Mouse (Mus musculus) lung, embryonic 15.5 days (tissue): Measurements from ENCODE around the gene Hoxa7. TPM values are rescaled to one million over a fixed set of nuclear protein-coding genes. Genes with fewer than 3 reads are reported as not detected.

Source experiments
- ATAC-seq: fragments of 200-750 bp; cut with Nextera tagmentation; 2 replicates; pipeline ENCODE4 v1.8.0; 2017; ENCODE audit warnings: moderate number of reproducible peaks, borderline replicate concordance; ENCODE audit not compliant: low FRiP score, low TSS enrichment; ENCODE audit errors: extremely low read depth
- H3K27ac ChIP-seq: fragments of 300-500 bp; sonication (generic); 2 replicates; pipeline ENCODE4 v1.5.1; 2015; ENCODE audit warnings: moderate library complexity, mild to moderate bottlenecking, inconsistent platforms
- H3K27me3 ChIP-seq: fragments of 300-500 bp; sonication (generic); 2 replicates; pipeline ENCODE4 v1.6.1; 2015; ENCODE audit warnings: inconsistent platforms
- H3K36me3 ChIP-seq: fragments of 300-500 bp; sonication (generic); 2 replicates; pipeline ENCODE4 v1.6.1; 2015; ENCODE audit warnings: inconsistent platforms
- H3K4me1 ChIP-seq: fragments of 300-500 bp; sonication (generic); 2 replicates; pipeline ENCODE4 v1.6.1; 2015; ENCODE audit warnings: inconsistent platforms
- H3K4me2 ChIP-seq: fragments of 300-500 bp; sonication (generic); 2 replicates; pipeline ENCODE4 v1.6.1; 2015; ENCODE audit warnings: inconsistent platforms, mild to moderate bottlenecking, moderate library complexity
- H3K4me3 ChIP-seq: fragments of 300-500 bp; sonication (generic); 2 replicates; pipeline ENCODE4 v1.5.1; 2015; ENCODE audit warnings: mild to moderate bottlenecking, inconsistent platforms
- H3K9ac ChIP-seq: fragments of 300-500 bp; sonication (generic); 2 replicates; pipeline ENCODE4 v1.6.1; 2015; ENCODE audit warnings: inconsistent platforms
- H3K9me3 ChIP-seq: fragments of 300-500 bp; sonication (generic); 2 replicates; pipeline ENCODE4 v1.6.1; 2016; ENCODE audit warnings: inconsistent platforms
- WGBS: fragments of 180-500 bp; shearing (Covaris S2); methylation state at CpG from one replicate; pipeline ENCODE4 v1.1.7; 2015; 5-methylcytosine and 5-hydroxymethylcytosine counted together
- polyA plus RNA-seq: library from polyadenylated mRNA; unstranded; fragments of >200 nt; fragmentation: Nextera tagmentation; extraction: Ambion mirVana; gene quantifications from 2 replicates; pipeline ENCODE4 v1.2.1, GENCODE M21; 2015

Hoxa7 gene
- polyA plus RNA-seq, 1 experiment from 2014 or later: 5.5 TPM

DNA sequence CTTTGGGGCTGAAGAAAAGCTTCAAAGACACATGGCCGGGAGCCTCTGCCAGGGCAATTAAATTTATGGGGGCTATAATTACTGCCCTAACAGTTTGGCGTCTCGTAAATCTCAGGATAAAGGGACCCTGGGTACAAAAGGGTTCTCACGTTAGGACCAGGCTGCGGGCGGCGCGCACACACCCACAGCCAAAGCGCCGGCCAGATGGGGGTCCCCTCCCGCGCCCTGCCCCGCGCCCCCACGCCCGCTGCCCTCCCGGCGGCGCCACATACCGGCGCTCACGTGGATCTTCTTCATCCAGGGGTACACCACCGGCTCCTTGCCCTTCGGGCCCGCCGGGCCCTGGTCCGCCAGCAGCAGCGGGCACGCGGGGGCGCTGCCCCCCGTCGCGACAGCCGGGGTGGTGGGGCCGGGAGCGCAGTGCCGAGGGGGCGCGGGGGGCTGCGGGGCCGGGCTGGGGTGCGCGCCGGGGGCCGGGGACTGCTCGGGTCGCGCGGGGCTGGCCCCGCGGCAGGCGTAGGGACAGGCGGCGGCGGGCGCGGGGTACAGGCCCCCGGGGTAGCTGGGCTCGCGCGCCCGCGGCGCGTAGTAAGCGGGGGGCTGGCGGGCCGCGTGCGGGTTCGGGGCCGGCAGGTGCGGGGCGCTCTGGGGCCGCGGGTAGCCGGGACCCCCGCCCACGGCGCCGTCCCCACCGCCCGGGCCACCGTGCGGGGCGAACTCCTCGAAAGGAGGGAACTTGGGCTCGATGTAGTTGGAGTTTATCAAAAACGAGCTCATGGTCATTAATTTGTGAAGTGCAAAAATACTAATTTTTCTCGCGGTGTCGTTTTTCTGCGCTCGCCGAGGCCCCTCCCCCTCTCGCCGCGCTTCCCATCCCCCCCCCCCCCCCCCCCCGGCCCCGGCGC is 30.5 kb downstream of the Hoxa7 start, which contains the start of gene Hoxa4:
Hoxa4 (minus strand) TSS at position 848 of the 905 bp plus-strand sequence.
- peaks cover 80% of the 10 kb centered on the region for H3K27me3 ChIP-seq
- H3K27ac ChIP-seq: peak within 1 kb of the TSS; percentile 97
- peak within 1 kb of the TSS; percentile 62 for H3K4me3 ChIP-seq
- no peak for ATAC-seq
- no peaks in the 10 kb centered on the region for H3K36me3 ChIP-seq
- H3K9ac ChIP-seq: peak within 1 kb of the TSS; percentile 87
- WGBS: 1% methylated on average over 79 of the region's 102 CpGs
- no peaks in the 10 kb centered on the region for H3K9me3 ChIP-seq
- H3K4me1 ChIP-seq: peaks cover 61% of the 10 kb centered on the region
- H3K4me2 ChIP-seq: peak within 1 kb of the TSS; percentile 55

DNA sequence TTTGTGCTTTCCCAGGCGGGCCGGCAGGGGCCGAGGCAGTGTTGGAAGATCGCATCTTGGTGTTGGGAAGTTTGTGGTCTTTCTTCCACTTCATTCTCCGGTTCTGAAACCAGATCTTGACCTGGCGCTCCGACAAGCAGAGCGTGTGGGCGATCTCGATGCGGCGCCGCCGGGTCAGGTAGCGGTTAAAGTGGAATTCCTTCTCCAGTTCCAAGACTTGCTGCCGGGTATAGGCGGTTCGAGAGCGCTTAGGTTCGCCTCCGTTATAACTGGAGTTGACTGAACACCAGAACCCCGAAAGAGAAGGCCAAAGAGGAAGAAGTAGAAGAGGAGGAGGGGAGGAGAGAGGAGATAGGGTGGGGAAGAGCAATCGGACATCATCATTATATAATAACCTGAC is 31.2 kb downstream of the Hoxa7 start:
- peak overlapping the region; percentile 62 for H3K4me3 ChIP-seq
- WGBS: 2% methylated on average over 23 of the region's 23 CpGs
- no peaks in the 10 kb centered on the region for H3K36me3 ChIP-seq
- peaks cover 82% of the 10 kb centered on the region for H3K27me3 ChIP-seq
- H3K9me3 ChIP-seq: no peaks in the 10 kb centered on the region
- H3K4me2 ChIP-seq: peak overlapping the region; percentile 55
- no peak for ATAC-seq
- H3K9ac ChIP-seq: peak overlapping the region; percentile 87
- H3K4me1 ChIP-seq: peaks cover 63% of the 10 kb centered on the region
- H3K27ac ChIP-seq: peak overlapping the region; percentile 97

DNA sequence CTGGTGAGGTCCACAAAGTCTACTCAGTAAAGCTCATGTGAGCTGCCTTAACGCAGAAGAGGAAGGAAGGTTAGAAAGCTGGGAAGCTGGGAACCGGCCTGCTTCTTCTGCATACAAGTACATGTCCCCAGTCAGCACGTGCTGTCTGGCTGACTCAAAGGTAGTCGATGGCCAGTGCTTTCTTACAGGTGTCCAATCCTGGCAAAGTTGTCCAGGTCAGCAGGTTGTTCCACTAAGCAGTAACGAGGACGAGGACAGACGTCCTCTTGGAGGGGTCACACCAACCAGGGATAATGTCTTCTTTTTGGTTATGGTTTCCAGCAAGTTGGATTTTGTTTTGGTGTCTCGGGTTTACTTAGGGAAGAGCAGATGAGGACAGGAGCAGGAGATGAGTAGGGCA is 31.7 kb downstream of the Hoxa7 start:
- ATAC-seq: no peak
- peak overlapping the region; percentile 97 for H3K27ac ChIP-seq
- 11% methylated on average over 8 of the region's 8 CpGs for WGBS

DNA sequence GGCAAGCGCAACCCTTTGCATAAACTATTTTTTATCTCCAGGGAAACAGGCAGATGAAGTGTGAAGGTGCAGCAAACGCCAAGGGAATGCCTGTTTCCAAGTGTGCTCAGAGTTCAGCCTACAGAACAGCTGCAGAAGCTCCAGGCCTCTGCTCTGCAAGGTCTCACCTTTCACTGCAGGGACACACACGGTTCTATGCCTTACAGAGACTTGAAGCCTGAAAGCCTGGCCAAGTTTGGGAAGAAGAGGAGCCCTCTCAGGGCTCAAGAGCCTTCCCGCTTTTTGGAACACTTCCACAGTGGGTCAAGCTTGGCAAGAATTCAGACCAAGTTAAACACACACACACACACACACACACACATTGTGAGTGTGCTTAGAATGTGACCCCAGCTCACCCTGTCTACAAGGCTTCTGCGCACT is 32.5 kb downstream of the Hoxa7 start:
- Histone ChIP-seq H3K4me2 (peak overlapping the region; percentile 55), H3K4me3 (peak overlapping the region; percentile 62; the same call in 1 of the 2 replicates), H3K9me3 (no peaks in the 10 kb centered on the region), H3K27ac (peak overlapping the region; percentile 97), H3K9ac (no peak overlapping the region), H3K36me3 (no peaks in the 10 kb centered on the region), H3K4me1 (peaks cover 66% of the 10 kb centered on the region), H3K27me3 (peaks cover 83% of the 10 kb centered on the region)
- 9% methylated on average over 5 of the region's 5 CpGs for WGBS
- ATAC-seq: peak; percentile 88

More for the DNA sequence above, 31.7 kb downstream of the Hoxa7 start:
- H3K27me3 ChIP-seq: peaks cover 83% of the 10 kb centered on the region
- H3K4me3 ChIP-seq: peak overlapping the region; percentile 62
- H3K4me1 ChIP-seq: peaks cover 65% of the 10 kb centered on the region
- no peaks in the 10 kb centered on the region for H3K9me3 ChIP-seq
- H3K36me3 ChIP-seq: no peaks in the 10 kb centered on the region
- H3K4me2 ChIP-seq: peak overlapping the region; percentile 55
- H3K9ac ChIP-seq: peak overlapping the region; percentile 87

DNA sequence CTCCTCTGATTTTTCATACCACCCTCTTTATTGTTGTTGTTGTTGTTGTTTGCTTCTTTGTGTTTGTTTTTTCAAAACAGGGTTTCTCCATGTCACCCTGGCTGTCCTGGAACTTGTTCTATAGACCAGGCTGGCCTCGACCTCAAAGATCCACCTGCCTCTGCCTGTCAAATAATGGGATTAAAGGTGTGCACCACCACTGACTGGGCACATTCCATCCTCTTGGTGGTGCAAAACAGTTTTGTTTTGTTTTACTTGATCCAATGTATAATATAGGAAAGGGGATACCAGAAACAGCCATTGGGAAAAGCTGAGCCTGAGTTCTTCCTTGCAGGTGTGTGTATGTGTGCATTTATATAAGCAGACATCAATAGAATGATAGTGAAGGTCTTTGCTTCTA is 35.2 kb downstream of the Hoxa7 start:
- no peaks in the 10 kb centered on the region for H3K36me3 ChIP-seq
- no peaks in the 10 kb centered on the region for H3K9me3 ChIP-seq
- H3K9ac ChIP-seq: no peak overlapping the region
- H3K4me1 ChIP-seq: peaks cover 81% of the 10 kb centered on the region
- no peak for ATAC-seq
- H3K27me3 ChIP-seq: peaks cover 96% of the 10 kb centered on the region
- H3K27ac ChIP-seq: 0 out of 2 replicates have a peak overlapping the region, but pooled peaks have one; percentile 29
- no peak overlapping the region for H3K4me3 ChIP-seq
- H3K4me2 ChIP-seq: no peak overlapping the region
- 43% methylated on average over 1 of the region's 1 CpGs for WGBS

DNA sequence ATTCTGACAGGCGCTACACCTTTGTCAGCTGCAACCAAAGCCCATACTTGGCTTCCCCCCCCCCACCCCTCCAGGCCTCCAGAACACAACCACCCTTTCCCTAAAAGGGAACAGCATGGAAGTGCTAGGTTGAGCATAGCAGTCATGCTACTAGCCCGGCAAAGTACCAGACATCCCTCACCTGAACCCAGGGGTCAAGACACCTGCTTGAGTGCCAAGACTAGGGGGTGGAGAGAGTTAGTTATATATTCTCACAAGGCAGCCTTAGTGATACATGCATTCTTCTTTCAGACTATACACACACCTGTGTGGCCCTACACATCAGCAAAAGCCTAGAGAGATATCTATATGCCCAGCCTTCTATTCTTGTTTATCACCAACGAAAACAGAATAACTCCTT is 35.8 kb downstream of the Hoxa7 start:
- no peaks in the 10 kb centered on the region for H3K9me3 ChIP-seq
- peaks cover 88% of the 10 kb centered on the region for H3K4me1 ChIP-seq
- no peak overlapping the region; the same call in 1 of the 2 replicates for H3K4me2 ChIP-seq
- ATAC-seq: no peak
- no peak overlapping the region for H3K9ac ChIP-seq
- no peak overlapping the region for H3K4me3 ChIP-seq
- H3K27me3 ChIP-seq: peaks cover 96% of the 10 kb centered on the region
- 30% methylated on average over 3 of the region's 3 CpGs for WGBS
- H3K27ac ChIP-seq: peak overlapping the region; percentile 73
- no peaks in the 10 kb centered on the region for H3K36me3 ChIP-seq

DNA sequence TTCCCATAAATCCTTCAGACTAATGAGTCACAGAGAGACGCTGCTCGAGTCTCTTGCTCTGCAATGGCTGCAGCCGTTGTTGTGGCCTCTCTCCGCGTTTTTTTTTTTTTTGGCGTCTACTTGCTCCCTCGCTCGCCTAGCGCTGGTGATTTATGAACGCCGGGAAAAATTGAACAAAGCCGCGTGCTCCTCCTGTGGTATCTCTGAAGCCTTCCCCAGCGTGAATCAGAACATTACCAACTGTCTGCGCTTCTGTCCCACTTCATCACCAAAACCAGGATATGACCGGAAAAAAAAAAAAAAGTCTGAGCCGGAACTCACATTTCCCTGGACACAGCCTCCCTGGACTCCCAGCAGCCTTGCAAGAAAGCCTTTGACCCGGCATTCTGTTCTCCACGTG is 36.4 kb downstream of the Hoxa7 start:
- Histone ChIP-seq H3K4me1 (peaks cover 94% of the 10 kb centered on the region), H3K4me3 (peak overlapping the region; percentile 20; the same call in 1 of the 2 replicates), H3K27me3 (peaks cover 96% of the 10 kb centered on the region), H3K36me3 (no peaks in the 10 kb centered on the region), H3K27ac (peak overlapping the region; percentile 73), H3K9ac (no peak overlapping the region), H3K4me2 (peak overlapping the region; percentile 41), H3K9me3 (no peaks in the 10 kb centered on the region)
- 3% methylated on average over 19 of the region's 19 CpGs for WGBS
- no peak for ATAC-seq

DNA sequence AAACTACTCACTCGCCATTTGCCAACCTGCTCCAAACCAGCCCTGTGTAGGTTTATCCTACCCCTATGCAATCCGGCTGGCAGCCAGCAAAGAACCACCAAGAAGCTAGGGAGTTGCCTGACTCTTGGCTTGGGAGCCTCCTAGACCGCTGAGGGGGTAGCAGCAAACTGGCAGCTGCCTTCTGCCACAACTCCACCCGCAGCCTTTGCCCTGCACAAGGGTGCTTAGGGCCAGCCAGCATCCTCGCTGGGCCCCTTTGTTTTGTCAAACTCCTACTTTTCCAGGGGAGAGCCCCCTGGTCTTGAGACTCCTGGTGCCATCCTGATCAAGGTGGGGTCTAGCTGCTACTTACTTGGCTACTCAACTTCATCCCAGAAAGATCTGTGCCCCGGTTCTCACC is 37.0 kb downstream of the Hoxa7 start:
- Histone ChIP-seq H3K9ac (no peak overlapping the region), H3K27ac (peak overlapping the region; percentile 73), H3K4me1 (peaks cover 90% of the 10 kb centered on the region), H3K4me2 (peak overlapping the region; percentile 41), H3K36me3 (no peaks in the 10 kb centered on the region), H3K4me3 (no peak overlapping the region), H3K27me3 (peaks cover 92% of the 10 kb centered on the region), H3K9me3 (no peaks in the 10 kb centered on the region)
- WGBS: 17% methylated on average over 6 of the region's 6 CpGs
- ATAC-seq: no peak

DNA sequence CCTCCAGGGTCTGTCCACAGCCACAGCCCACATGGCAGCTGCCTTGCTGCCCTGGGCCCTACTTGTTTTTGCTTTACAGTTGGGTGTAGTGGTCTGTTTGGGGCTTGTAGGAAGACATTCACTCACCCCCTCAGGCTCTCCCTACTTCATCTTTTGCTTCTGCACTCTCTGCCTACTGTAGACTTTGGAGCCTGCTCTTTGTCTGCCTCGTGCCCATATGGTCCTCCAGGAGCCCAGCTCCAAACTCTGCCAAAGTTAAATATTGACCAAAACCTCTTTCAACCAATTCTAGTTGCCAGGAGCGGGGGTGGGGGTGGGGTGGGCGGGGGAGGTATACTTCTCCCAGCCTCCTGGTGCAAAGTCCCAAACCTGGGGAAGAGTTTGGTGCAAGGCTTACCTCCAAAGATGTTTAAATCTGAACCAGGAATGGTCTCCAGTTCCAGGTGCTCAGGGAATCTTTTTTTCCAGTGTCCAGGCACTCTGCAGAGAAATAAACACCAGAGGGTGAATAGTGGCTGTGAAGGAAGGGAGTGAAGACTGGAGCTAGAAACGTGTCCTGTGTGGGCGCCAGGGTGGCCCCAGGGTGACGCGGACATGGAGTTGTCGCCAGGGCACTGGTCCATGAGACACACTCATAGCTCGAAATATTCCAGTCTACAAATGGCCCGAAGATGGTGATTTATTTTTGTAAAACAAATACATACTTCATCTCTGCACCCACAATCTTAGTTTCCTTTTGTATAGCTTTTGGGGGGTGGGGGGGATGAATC is 38.2 kb downstream of the Hoxa7 start:
- Histone ChIP-seq H3K27ac (peak overlapping the region; percentile 73), H3K27me3 (peaks cover 92% of the 10 kb centered on the region), H3K9me3 (no peaks in the 10 kb centered on the region), H3K4me3 (no peak overlapping the region), H3K36me3 (no peaks in the 10 kb centered on the region), H3K4me1 (peaks cover 79% of the 10 kb centered on the region), H3K9ac (no peak overlapping the region), H3K4me2 (peak overlapping the region; percentile 14; the same call in 1 of the 2 replicates)
- 19% methylated on average over 10 of the region's 10 CpGs for whole genome bisulfite sequencing
- no peak for ATAC-seq

DNA sequence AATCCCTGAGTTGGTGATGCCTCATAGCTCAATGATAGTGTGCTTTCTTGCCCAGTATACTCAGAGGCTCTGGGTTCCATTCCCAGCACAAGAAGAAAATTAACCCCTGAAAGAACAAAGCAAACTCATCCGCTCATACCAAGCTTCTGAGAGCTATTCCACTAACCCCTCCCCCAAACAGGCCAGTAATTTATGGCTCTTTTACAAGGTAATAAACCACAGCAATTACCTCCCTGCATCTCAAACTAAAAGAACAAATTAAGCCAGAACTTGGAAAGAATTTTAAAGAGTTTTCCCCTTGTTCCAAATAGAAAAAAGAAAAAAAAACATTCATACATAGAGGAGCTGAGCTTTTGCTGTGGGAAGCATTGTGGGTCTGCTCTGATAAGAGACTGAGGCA is 38.9 kb downstream of the Hoxa7 start:
- 0 out of 2 replicates have a peak overlapping the region, but pooled peaks have one; percentile 14 for H3K4me2 ChIP-seq
- no peaks in the 10 kb centered on the region for H3K9me3 ChIP-seq
- peak overlapping the region; percentile 73 for H3K27ac ChIP-seq
- WGBS: 56% methylated on average over 1 of the region's 1 CpGs
- H3K4me3 ChIP-seq: no peak overlapping the region
- peaks cover 90% of the 10 kb centered on the region for H3K27me3 ChIP-seq
- no peaks in the 10 kb centered on the region for H3K36me3 ChIP-seq
- peaks cover 73% of the 10 kb centered on the region for H3K4me1 ChIP-seq
- no peak for ATAC-seq
- H3K9ac ChIP-seq: no peak overlapping the region

DNA sequence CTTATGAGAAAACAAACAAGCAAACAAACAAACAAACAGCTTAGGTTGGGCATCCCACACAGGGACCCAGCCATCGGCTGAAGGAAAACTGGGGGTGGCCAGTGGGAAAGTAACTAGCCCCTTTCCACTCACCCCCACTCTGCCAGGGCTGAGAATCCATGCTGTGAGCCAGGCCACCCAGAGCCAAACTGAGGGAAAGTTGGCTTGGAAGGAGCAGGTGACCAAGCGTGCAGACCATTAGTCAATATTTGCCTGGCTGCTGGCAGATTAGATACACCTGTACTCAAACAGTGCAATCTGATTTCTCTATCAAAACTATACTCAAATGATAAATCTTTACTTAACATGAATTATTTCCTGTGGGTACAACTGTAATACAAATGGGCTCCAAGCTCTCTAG is 39.6 kb downstream of the Hoxa7 start:
- no peak overlapping the region for H3K4me2 ChIP-seq
- ATAC-seq: no peak
- WGBS: 29% methylated on average over 2 of the region's 2 CpGs
- H3K4me1 ChIP-seq: peaks cover 65% of the 10 kb centered on the region
- no peak overlapping the region for H3K4me3 ChIP-seq
- H3K27ac ChIP-seq: 0 out of 2 replicates have a peak overlapping the region, but pooled peaks have one; percentile 98
- no peaks in the 10 kb centered on the region for H3K9me3 ChIP-seq
- peak overlapping the region; percentile 63; the same call in 1 of the 2 replicates for H3K9ac ChIP-seq
- peaks cover 89% of the 10 kb centered on the region for H3K27me3 ChIP-seq
- H3K36me3 ChIP-seq: no peaks in the 10 kb centered on the region
